Mouse (Mus musculus): ENCODE measurements around the gene Srl.
"Not testable (repeated sequence)": the region's sequence is repeated elsewhere in the genome, so short reads cannot be mapped to it uniquely, and the experiment has no call there.

Srl gene

DNA sequence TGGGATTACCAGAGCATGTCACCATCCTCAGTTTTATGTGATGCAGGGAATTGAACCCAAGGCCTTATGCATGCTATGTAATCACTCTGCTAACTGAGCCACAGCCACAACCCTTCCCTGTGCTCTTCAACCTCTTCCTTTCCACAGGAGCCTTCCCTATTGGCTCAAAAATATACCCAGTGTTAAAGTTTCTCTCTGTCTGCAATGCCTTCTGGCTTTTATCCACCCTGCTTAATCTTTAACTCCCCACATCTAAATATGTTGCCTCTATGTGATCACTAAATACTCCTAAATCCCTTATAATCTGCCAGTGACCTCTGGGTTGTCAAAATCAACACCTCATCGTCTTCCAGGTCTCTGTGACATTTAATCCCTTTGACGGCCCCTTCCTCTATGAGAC is 23.7 kb downstream of the Srl start:
- DNase-seq = no peak

DNA sequence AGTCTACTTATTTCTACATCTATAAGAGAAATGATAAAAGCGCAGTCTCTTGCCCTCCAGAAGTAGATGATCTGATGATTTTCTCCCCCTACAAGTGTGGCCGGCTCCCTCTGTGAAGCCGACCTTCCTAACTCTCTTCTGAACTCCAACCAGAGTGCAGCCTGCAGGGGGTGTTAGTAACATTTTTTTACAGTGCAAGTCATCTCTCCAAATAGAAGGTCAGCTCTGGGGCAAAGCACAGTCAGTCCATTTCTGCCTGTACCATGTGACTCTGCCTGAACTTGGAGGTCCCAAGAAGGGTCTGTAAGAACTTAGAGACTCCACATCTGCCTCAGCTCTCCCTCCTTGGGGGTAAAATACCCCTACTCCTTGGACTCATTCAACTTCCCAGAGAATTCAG is 27.2 kb downstream of the Srl start:
- DNase-seq = no peak

DNA sequence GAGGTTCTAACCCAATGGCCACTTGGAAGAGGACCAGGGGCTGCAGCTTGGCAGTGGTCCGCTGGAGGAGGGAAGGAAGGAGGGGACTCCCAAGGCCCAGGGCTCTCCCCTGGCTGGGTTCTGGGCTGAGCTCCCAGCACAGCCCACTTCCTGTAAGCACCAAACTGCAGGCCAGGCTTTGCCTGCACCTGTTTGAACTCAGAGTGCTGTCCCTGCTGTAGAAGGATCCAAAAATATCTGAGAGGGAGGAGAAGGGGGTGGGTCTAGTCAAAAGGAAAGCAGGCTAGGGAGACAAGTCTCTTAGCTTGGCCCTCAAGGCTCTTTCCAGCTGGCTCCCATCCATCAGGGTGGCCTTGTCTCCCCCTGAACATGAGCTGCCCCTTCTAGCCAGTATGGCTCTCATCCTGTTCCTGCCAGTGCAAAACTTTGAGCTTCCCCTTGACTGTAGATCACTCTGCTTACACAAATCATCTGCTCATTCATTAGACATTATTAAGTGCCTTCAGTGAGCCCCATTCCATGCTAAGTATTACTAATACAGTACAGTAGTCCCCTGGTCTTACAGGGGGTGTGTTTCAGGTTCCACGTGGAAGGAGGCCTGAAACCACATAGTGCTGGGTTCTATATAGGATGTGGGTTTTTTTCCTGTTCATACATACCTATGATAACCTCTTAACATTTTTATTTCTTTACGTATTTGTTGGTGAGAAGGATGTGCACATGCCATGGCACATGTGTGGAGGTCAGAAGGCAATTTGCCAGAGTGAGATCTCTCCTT is 28.8 kb downstream of the Srl start:
- peak; percentile 32 for DNase-seq

DNA sequence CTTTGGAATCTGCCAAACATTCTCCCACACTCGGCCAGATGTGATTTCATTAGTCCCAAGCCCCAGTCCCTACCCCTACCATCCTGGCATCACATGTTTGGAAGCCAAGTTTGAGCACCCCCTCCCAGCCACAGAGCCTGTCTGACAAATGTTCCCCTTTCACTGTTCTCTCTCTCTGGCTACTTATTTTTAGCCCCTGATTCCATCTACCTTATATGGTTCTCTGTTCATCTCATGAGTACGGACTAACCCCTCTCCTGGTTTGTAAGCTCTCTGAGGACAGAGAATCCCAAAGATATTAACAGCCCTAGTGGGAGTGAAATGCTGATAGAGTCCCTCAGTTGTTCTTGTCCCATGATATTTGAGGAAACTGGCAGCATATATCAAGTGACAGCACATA is 30.2 kb downstream of the Srl start:
- DNase-seq = no peak

DNA sequence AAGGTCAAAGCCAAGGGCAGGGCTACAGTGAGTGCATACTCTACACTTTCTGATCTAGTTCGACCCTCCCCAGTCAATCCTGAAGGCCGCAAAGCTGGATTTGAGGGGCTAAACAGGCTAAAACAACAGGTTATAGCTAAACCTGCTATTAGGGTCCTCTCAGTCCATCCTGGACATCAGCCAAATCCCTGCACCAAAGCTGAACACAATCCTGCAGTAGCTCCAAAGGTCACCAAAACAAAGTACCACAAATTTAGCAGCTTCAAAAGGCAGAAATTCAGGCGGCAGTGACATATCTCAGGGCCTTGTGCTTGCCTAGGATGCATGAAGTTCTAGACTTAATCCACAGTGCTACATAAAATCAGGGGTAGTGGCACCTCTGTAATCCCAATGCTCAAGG is 35.4 kb downstream of the Srl start:
- DNase-seq = no peak

DNA sequence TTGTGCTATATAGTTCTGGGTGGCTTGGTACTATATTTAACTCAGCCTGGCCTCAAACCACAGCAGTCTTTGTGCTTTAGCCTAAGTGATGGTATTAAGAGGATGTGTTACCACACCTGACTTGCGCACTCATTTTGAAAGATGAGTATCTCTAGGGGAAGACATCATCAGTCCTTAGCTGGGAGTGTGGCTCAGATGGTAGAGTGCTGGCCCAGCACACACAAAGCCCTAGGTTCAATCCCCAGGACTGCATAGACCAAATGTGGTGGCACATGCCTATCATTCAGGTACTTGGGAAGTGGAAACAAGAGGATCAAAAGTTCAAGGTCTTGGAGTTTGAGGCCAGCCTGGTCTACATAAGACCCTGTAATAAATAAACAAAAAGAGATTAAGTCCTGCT is 38.1 kb downstream of the Srl start:
- no peak for DNase-seq

DNA sequence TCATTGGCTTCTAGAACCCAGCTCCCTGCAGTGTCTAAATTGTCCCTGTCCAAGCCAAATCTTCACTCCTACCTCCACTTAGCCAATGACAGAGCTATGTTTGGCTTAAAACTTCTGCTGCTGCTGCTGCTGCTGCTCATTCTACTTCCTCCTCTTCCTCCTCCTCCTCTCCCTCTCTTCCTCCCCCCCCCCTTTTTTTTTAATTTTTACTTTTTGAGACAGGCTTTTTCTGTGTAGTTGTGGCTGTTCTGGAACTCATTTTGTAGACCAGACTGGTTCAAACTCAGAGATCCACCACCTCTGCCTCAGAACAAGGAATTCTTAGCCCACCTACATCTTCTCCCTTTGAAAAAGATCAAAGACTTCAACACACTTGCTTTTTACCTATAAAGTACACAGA is 39.0 kb downstream of the Srl start:
- no peak for DNase-seq

DNA sequence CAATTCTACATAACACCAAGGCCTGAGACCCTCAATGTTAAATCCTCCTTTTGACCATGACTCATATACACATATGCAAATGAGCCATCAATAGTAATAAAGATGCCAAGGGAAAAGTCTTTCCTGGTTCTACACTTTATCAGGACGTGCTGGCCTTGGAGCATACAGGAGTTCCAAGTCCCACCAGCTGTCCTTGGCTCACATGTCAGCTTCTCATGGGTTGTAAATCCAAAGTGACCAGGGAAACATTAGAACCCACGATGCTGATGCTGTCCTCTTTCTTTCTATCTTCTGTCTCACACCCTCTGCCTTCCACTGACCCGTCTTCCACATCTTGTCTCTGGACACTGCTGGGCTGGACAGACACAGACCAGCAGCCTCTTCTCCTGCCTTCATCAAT is 39.9 kb downstream of the Srl start:
- DNase-seq = no peak

DNA sequence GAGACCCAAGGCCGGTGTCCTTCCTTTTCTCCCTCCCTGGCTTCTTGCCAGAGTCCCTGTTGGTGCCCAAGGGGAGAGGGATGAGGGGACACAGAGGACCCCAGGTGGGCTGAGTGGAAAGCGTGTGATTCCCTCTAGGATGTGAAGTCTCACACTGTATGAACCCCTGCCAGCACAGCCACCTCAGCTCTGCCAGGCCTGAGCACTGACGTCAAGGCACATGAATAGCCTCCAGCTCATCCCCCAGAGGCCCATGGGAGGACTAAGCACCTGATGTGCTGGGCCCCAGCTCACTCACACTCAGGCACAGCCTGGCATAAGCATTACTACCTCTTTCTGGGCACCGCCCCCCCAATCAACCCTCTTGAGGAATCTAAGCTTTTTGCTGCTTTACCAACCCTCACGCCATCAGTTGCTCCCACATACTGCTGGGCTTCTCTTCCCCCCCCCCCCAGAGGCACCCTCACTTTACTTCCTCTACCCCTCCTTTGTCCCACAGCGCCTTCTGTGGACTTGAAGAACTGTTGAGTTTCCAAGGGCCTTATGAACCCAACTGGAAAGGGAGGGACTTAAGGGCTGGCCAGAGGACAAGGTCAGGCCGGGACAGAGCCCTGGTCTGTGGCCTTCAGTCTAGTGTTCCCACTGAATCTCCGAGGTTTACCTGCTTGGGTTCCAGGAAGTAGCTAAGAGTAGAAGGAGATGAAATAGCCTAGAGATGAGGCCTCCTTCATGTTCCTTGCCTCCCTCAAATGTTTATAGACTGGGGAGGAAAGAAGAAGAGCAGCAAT is 40.8 kb downstream of the Srl start:
- no peak for DNase-seq

DNA sequence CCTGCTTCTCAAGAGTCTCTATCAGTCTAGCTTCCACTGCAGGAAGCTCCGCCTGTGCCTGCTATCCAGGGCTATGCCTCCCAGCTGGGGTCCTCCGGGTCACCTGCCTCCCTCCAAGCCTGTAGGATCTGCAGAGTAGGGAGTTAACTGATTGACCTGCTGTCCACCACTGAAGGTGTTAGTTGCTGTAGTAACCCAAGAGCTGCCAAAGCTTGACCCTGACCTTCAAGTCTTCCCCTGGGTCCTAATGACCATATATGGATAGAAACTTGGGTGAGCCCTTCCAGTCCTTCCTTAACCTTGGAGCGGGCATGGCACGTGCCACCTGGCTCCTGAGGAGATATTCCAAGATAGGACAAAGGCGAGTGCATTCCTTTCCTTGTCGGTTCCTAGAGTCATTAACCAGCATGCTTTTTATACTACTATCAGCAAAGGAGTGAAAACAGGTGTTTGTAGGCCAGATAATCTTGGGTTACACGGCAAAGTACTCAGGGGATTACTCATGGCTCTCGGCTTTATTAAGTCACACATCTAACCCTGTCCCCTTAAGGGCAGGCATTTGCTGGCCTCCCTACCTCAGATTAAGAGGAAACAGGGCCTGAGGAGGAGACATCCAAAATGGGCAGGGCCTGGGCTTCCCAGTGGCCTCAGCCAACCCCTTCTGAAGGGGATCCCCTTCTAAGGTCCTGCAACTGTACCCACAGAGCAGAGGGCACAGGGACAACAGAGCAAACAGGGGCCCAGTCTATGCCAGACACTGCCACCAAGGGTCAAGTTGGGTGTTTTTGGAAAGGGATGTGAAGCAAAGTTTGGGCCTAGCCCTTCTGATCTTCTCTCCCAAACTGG is 43.6 kb downstream of the Srl start:
- DNase-seq = no peak

DNA sequence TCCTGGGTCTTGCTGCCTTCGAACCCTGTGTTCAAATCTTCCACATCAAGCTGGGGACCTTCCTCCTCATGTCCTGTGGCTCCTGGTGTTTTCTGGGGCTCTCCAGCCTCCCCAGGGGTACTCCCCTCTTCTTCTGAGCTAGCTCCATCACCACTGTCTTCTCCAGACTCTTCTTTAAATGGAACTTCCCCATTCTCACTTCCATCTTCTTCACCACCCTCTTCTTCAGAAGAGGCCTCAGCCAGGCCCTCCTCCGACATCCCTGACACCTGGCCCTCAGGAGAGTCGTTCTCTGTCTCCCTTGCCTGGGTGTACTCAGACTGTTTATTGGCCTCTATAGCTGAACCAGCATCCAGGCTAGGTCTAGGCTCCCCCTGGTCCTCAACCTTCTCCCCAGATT is 45.1 kb downstream of the Srl start:
- DNase-seq = no peak

DNA sequence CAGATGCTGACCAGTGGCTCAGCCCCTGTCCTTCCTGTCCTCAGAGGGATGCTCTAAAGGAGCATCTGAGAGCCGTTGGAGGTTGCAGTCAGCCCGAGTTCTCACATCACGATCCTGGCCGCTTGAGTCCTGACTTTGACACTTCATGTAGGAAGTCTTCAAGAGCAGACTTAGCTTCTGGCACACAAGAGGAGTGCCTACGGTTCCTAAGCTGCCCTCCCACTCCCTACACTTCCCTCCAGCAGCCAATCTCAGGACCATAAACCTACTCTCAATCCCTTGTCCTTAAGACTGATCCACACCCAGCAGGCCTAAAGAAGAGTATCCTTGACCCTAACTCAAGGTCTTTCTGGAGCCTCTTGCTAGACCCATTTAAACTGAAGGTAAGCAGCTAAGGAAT is 45.8 kb downstream of the Srl start:
- no peak for DNase-seq

DNA sequence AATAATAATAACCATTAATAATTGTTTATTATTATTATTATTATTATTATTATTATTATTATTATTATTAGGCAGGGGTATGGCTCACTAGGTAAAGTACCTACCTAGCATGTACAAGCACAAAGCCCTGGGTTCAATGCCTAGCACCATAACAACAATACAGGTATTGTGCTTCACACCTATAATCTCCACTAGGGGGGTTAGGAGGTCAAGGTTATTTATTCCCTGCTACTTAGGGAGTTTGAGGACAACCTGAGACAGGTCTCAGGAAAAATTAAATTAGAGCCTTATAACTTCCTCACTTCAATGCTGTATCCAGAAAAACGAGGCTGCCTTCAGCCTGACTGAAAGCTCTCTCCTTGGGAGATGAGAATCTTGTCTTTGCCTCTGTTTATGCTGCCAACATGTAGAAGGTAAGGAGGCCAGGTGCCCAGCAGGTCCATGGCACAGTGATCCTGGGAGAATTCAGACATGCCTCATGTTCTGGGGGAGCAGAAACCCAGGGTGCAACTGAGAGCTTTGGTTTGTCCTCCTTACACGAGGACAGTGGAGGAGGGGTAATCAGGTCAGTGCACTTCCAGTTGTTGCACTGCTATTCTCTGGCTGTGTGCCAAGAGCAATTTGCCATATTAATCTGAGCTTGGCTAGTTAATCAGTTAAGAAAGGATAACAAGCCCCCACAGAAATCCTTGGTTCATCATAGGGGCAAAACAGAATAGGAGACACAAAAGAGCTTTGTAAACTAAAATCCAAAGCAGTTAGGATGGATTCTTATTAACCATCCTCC is 48.6 kb downstream of the Srl start:
- DNase-seq = no peak

DNA sequence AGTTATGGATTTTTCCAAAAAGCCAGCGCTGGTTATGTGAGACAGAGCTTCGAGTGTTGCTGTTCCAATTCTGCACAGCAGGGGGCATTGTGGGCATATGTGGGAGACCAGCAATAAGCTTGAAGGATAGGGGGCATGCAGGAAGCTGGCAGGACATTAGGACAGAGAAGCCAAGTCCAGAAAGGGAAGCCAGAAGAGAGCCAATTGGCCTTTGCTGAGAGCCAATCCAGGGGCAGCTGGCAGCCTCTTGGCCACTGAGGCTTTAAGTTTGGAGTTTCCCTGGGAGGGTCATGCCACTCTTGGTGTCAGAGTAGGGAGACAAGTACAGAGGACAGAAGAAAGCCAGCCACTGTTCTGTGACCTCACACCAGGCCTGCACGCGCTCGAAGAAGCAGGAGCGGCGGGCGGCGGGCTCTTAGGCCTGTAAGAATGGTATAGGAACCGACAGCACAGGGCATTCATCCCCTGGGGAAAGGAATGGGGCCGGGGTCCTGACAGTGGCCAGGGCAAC is 52.4 kb downstream of the Srl start:
- DNase-seq = peak; percentile 94

DNA sequence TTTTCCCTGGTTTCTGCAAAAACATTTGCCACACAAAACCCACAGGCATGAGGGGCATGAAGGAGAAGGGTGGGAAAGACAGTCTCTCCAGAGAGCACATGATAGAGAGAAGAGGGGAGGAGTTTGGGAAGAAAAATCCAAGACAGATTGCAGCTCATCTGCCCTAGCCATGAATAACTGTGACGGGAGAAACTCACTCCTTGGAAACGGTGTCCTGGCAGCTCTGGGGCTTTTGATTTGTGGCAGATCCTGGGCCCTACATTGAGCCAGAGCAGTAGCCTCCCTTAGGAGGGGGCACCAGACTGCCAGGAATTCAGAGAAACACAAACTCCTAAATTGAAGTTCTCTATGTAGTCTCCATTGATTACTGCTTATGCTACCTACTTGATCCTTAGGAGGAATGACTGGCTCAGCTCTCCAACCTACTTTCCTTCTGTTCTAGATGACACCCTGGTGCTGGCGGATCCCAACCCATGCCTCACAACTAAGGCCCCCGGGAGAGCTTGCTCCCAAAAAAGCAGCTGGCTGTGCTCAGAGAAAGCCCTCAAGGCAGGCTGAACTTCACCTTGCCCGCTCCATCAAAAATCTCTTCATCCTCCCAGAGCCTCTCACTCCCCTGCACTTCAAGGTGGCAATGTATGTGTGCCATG is 60.9 kb downstream of the Srl start:
- no peak for DNase-seq

DNA sequence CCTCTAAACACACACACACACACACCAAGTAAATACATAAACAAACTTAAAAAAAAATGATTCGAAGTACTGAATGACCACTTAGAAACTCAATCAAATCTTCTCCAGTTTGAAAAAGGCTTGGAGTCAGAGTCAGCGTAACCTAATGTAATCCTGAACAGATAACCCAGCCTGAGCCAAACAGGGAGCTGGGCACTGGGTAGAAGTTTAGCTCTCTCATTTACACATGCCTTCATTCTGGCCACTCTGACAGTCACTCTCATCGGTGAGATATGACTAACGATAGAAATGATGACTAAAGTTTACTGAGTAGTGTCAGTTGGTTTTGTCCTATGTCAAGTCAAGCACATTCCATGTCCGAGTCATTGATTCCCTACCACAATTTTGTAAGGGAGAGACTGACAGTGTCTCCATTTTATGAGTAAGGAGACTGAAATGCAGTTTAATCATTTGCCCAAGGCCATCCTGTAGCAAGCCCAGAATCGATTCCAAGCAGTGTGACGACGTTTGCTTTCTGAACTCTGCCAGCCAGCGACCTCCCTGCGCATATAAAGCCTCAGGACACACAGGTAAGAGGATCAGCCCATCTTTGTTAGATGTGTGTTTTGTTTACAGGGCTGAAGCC is 63.9 kb downstream of the Srl start:
- DNase-seq = no peak

DNA sequence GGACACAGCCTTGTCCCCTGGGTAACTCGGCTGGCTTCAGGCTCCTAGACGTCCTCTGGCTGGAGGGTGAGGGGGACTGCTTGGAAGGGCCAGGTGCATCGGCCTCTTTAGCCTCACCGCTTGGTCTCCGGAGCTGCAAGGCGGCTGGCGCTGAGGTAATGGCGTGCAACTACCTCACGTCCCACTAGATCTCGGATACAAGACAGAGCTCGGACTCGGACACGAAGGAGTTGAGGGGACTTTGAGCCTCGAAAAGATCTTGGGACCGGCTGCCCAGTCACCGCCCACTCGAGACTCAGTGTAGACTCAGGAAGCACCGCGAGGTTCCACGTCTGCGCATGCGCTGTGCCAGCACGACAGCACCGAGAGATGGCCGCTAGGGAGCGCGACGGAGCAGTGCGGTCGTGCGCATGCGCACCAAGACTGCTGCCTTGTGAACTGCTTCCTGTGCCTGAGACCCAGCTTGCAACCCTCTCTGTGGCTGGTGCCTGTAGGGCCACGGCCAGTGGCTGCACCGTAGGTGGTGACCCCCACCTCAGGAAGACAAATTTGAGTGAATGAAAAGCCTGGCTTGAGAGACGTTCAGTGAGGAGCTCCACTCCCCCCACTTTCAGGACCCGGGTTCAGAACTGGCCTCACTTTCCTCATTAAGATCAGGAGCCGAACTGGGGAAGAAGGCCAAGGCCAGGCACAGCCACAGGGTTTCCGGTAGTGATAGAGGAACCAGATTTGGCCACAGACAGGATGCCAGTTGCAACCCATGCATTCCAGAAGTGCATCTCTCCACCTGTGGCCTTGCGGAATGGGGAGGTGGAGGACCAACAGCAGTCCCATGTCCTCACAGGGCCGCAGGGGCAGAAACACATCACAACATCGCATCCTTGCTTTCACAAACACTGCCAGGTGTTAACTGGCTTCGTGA is 66.5 kb downstream of the Srl start:
- peak; percentile 92 for DNase-seq

DNA sequence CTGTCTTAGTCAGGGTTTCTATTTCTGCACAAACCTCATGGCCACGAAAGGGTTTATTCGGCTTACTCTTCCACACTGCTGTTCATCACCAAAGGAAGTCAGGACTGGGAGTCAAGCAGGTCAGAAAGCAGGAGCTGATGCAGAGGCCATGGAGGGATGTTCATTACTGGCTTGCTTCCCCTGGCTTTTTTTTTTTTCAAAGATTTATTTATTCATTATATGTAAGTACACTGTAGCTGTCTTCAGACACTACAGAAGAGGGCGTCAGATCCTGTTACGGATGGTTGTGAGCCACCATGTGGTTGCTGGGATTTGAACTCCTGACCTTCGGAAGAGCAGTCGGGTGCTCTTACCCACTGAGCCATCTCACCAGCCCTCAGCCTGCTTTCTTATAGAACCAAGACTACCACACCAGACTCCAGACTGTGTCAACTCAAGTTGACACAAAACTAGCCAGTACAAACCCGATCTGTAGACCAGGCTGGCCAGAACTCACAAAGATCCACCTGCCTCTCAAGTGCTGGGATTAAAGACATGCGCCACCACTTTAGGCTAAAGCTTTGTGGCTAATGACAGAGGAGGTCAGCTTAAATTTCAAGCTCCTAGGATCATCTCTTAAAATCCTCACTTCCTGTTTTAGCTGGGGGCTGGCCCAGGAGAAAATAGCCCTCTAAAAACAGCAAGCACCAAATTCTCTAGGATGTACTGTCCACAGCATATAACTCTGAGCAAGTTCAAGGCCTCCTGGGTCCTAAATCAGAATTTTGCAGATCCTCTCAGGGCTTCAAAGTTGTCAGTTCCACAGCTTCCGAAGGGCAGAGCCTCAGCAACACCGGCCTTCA is 67.4 kb downstream of the Srl start:
- not testable (repeated sequence) for DNase-seq

DNA sequence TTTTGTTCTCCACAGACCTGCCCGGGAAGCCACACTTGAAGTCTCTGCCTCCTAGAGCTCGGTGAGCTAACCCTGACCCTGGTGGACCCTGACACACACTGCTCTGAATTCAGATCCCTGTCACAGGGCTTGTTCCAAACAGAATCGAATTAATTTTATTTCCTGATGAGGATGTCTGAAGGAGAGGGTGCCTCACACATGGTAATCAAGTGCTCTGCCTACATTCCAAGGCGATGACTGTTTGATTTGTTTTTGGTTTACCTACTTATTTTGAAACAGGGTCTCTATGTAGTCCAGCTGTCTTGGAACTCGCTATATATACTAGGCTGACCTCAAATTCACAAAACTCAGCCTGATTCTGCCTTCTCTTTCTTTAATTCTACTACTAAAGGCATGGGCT is 68.4 kb downstream of the Srl start:
- no peak for DNase-seq
